Mouse (Mus musculus) embryonic fibroblast, embryonic 13.5 days (primary cell): ENCODE data around the gene Ccl6.

Experiments
- CTCF ChIP-seq: IDR thresholded peaks from 2 replicates; pipeline ENCODE4 v1.5.1; 2011; ENCODE audit warnings: mild to moderate bottlenecking, control low read depth, low read length, moderate library complexity, borderline replicate concordance; ENCODE audit not compliant: insufficient read depth
- POLR2A ChIP-seq: IDR thresholded peaks from 2 replicates; pipeline ENCODE4 v1.6.1; 2011; ENCODE audit warnings: low read depth, mild to moderate bottlenecking, control low read depth, low read length, moderate library complexity

DNA sequence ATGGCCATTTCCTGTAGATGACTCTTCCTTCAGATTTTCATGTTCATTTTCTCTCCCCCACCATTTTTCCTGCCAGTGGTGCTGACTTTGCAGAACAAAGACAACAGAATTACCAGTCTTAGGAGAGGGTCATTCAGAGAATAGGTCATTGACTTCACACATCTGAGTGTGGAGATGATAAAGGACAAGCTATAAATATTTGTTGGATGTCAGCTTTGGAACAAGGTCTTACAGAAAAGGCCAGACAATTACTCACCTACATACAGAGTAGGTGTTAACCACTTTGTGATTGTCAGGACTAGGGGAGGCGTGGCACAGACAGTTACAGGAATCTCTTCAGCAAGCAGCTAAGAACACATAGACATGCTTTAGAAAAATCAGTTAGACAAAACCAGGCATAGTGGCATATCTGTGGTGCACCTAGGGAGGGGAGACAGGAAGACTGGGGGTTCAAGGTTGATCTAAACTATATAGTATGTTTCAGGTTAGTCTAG is 43.9 kb upstream of the Ccl6 start:
- TF ChIP-seq POLR2A (no peak), CTCF (no peak)
